Mouse (Mus musculus) megakaryocyte, adult 5-6 weeks (primary cell): ENCODE measurements around the gene Kcnj12. TPM values are rescaled to one million over a fixed set of nuclear protein-coding genes. Genes with fewer than 3 reads are reported as not detected.

Experiments used
- ATAC-seq: 2 replicates; pipeline ENCODE4 v1.8.0; 2016; ENCODE audit warnings: mild to moderate bottlenecking, inconsistent platforms; ENCODE audit not compliant: poor library complexity, severe bottlenecking
- total RNA-seq, 2 experiments: library from RNA; stranded (forward) in 1 of 2; stranded (reverse) in 1 of 2; fragments of 153-499, 151-499 nt in 1 of 2; fragments of 221-1000, 200-1000 nt in 1 of 2; gene quantifications; 2 replicates each; pipeline versions ENCODE4 v1.2.3 to v1.2.4; 2015 to 2017

The Kcnj12 gene
- total RNA-seq, 2 experiments from 2014 or later: not detected

- ATAC-seq: no peak
Measured at GRCm38 (mm10) chr11:61024388-61024787, 2.0 kb downstream of the Kcnj12 start.

- no peak for ATAC-seq
Measured at GRCm38 (mm10) chr11:61024996-61025395, 2.6 kb downstream of the Kcnj12 start.

GRCm38 (mm10) chr11:61025594-61025993 lies 3.2 kb downstream of the Kcnj12 start:
- ATAC-seq: no peak

- ATAC-seq: no peak
Measured at GRCm38 (mm10) chr11:61026381-61026780, 4.0 kb downstream of the Kcnj12 start.

- ATAC-seq: no peak
Measured at GRCm38 (mm10) chr11:61027160-61027559, 4.8 kb downstream of the Kcnj12 start.

GRCm38 (mm10) chr11:61028211-61028950 lies 6.0 kb downstream of the Kcnj12 start:
- no peak for ATAC-seq

GRCm38 (mm10) chr11:61029116-61029740 lies 6.9 kb downstream of the Kcnj12 start:
- 0 out of 2 replicates have a peak, but pooled peaks have one; percentile 14 for ATAC-seq

- peak; percentile 91 for ATAC-seq
Measured at GRCm38 (mm10) chr11:61029864-61030595, 7.7 kb downstream of the Kcnj12 start.

GRCm38 (mm10) chr11:61031137-61031536 lies 8.8 kb downstream of the Kcnj12 start:
- no peak for ATAC-seq

- ATAC-seq: no peak
Measured at GRCm38 (mm10) chr11:61031658-61032445, 9.5 kb downstream of the Kcnj12 start.

- ATAC-seq: no peak
Measured at GRCm38 (mm10) chr11:61032481-61032880, 10.1 kb downstream of the Kcnj12 start.

GRCm38 (mm10) chr11:61033160-61033559 lies 10.8 kb downstream of the Kcnj12 start:
- ATAC-seq: no peak

GRCm38 (mm10) chr11:61036639-61037038 lies 14.3 kb downstream of the Kcnj12 start:
- no peak for ATAC-seq

GRCm38 (mm10) chr11:61038277-61038782 lies 16.0 kb downstream of the Kcnj12 start:
- no peak for ATAC-seq

- no peak for ATAC-seq
Measured at GRCm38 (mm10) chr11:61040856-61041652, 18.7 kb downstream of the Kcnj12 start.

GRCm38 (mm10) chr11:61042593-61042992 lies 20.2 kb downstream of the Kcnj12 start:
- no peak for ATAC-seq

GRCm38 (mm10) chr11:61043055-61043992 lies 21.0 kb downstream of the Kcnj12 start:
- no peak for ATAC-seq

GRCm38 (mm10) chr11:61044741-61045140 lies 22.4 kb downstream of the Kcnj12 start:
- no peak for ATAC-seq

GRCm38 (mm10) chr11:61047441-61047840 lies 25.1 kb downstream of the Kcnj12 start:
- ATAC-seq: no peak
